Mouse (Mus musculus) limb, embryonic 10.5 days (tissue): ENCODE measurements around the gene Erc2. TPM values are rescaled to one million over a fixed set of nuclear protein-coding genes. Genes with fewer than 3 reads are reported as not detected.

Experiments
- DNase-seq: peaks from one replicate; pipeline ENCODE4 v3.0.0-alpha.2; 2017; ENCODE audit warnings: low spot score
- H3K27ac ChIP-seq: fragments of 300-500 bp; sonication (generic); 2 replicates; pipeline ENCODE4 v1.5.1; 2016; ENCODE audit warnings: mild to moderate bottlenecking
- H3K27me3 ChIP-seq: fragments of 300-500 bp; sonication (generic); 2 replicates; pipeline ENCODE4 v1.6.1; 2016; ENCODE audit warnings: low read depth, mild to moderate bottlenecking; ENCODE audit not compliant: poor library complexity, severe bottlenecking
- H3K36me3 ChIP-seq: fragments of 300-500 bp; sonication (generic); 2 replicates; pipeline ENCODE4 v1.6.1; 2016; ENCODE audit warnings: mild to moderate bottlenecking, moderate library complexity
- H3K4me1 ChIP-seq: fragments of 300-500 bp; sonication (generic); 2 replicates; pipeline ENCODE4 v1.6.1; 2016
- H3K4me3 ChIP-seq: fragments of 300-500 bp; sonication (generic); 2 replicates; pipeline ENCODE4 v1.5.1; 2016; ENCODE audit warnings: mild to moderate bottlenecking, moderate library complexity
- H3K9me3 ChIP-seq: fragments of 300-500 bp; sonication (generic); replicated peaks from 2 replicates; pipeline ENCODE4 v1.6.1; 2016; ENCODE audit warnings: mild to moderate bottlenecking
- WGBS: fragments of 180-500 bp; shearing (Covaris S2); methylation state at CpG from one replicate; pipeline ENCODE4 v1.1.7; 2016; 5-methylcytosine and 5-hydroxymethylcytosine counted together
- polyA plus RNA-seq: library from polyadenylated mRNA; unstranded; fragments of >200 nt; fragmentation: Nextera tagmentation; extraction: Ambion mirVana; gene quantifications from 2 replicates; pipeline ENCODE4 v1.2.1, GENCODE M21; 2016

The Erc2 gene
- polyA plus RNA-seq, 1 experiment from 2014 or later: 4.8 TPM

DNA sequence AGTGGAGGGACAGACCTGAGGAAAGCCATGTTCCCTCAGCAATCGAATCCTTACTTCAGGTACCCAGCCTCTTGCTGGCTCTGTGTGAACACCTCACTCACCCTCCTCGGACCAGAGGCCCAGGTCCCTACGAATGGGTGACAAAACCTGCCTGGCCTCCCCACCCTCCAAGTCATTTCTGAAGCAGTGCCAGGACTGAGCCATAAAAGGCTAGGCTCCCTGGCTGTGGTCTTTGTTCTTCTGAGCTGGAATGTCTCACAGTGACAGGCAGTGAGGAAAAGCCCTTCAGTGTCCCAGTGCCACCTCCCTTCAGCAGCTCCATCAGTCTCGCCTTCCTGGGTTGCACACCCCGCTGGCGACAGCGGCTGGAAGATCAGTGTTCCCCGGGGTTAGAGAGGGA is 794.8 kb downstream of the Erc2 start:
- DNase-seq: no peak
- Histone ChIP-seq H3K4me1 (peaks cover 70% of the 10 kb centered on the region), H3K27me3 (peaks cover 4% of the 10 kb centered on the region; the same call in 1 of the 2 replicates), H3K27ac (peak overlapping the region; percentile 69), H3K36me3 (no peaks in the 10 kb centered on the region), H3K9me3 (no peaks in the 10 kb centered on the region), H3K4me3 (no peak overlapping the region)
- WGBS: 12% methylated on average over 8 of the region's 8 CpGs

DNA sequence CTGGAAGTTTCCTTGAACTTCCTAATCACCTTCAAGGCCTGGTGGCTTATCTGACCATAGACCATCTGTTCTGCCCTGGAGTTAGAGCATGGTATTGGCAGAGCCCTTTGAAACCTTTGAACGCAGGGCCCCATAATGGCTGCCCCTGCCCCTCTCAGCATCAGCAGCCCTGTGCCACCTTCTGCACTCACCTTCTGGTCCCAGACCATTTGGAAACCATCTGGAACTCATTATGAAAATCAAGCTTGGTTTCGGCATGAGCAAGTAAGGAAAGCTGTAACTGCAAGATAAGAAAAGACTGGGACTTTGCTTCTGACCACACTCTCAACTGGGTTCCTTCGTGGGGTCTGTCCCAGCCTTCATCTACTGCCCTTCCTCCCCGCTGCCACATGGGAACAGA is 796.3 kb downstream of the Erc2 start:
- DNase-seq: no peak
- H3K36me3 ChIP-seq: no peaks in the 10 kb centered on the region
- H3K4me3 ChIP-seq: no peak overlapping the region
- H3K27me3 ChIP-seq: peaks cover 4% of the 10 kb centered on the region; the same call in 1 of the 2 replicates
- peaks cover 63% of the 10 kb centered on the region for H3K4me1 ChIP-seq
- H3K27ac ChIP-seq: peak overlapping the region; percentile 69
- WGBS: 29% methylated on average over 4 of the region's 4 CpGs
- no peaks in the 10 kb centered on the region for H3K9me3 ChIP-seq

DNA sequence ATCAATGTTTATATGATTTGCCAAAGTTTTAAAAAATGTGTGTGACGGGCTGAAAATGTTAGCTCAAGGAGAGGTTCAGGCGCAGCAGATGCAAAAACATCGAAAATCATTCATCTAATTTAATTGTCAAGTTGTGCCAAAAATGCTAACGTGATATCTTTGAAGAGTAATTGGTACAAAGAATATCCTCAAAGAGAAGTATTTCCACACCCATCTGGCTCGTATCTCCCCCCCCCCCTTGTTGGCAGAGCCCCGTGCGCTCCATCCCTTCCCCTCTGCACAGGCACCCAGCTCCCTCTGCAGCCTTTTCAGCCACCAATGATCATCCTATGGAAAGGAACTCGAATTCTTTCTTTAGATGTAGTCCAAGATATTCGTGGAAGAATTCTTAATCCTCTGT is 797.0 kb downstream of the Erc2 start:
- Histone ChIP-seq H3K4me1 (peaks cover 60% of the 10 kb centered on the region), H3K36me3 (no peaks in the 10 kb centered on the region), H3K4me3 (no peak overlapping the region), H3K27me3 (peaks cover 4% of the 10 kb centered on the region; the same call in 1 of the 2 replicates), H3K9me3 (no peaks in the 10 kb centered on the region), H3K27ac (peak overlapping the region; percentile 69; the same call in 1 of the 2 replicates)
- WGBS: 74% methylated on average over 9 of the region's 9 CpGs
- no peak for DNase-seq

DNA sequence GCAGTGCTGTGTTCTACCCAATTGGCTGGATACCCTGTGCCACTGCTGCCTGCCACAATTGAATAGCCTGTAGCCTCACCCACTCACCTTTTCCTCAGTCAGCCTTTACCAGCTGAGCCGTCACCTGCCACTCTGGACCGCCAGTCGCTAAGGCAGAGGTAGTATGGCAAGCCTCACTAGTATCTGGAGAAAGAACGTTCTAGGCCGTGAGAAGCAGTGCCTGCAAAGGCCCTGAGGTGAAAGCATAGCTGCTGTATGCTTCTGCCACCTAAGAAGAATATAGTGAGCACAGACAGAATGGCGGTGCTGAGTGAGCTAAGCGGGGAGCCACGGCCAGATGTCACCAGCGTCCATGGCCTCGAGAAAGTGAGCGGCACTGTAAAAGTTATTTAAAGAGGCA is 798.4 kb downstream of the Erc2 start:
- WGBS: 90% methylated on average over 11 of the region's 11 CpGs
- Histone ChIP-seq H3K4me1 (peaks cover 58% of the 10 kb centered on the region), H3K27me3 (no peaks in the 10 kb centered on the region; the same call in 1 of the 2 replicates), H3K9me3 (no peaks in the 10 kb centered on the region), H3K4me3 (no peak overlapping the region), H3K36me3 (no peaks in the 10 kb centered on the region), H3K27ac (no peak overlapping the region)
- DNase-seq: peak; percentile 27

DNA sequence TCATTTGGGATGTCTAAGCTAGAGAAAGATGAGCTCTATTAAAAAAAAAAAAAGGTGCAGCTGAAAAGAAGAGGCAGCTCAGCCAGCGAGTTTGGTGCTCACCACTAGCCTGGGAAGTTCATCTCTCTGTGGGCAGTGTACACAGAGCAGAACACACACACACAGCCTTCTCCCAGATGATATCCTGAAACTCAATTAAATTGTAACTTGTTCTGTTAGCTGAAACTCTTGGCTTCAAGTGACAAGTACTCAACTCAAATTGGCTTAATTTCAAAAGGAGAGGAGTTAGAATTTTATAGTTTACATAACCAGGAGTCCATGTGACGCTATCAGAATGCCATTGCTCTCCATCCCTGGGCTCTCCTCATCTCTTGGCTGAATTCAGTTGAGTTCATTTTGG is 804.4 kb downstream of the Erc2 start:
- Histone ChIP-seq H3K27me3 (no peaks in the 10 kb centered on the region), H3K36me3 (no peaks in the 10 kb centered on the region), H3K4me3 (no peak overlapping the region), H3K4me1 (peaks cover 17% of the 10 kb centered on the region), H3K27ac (no peak overlapping the region), H3K9me3 (no peaks in the 10 kb centered on the region)
- WGBS: 83% methylated on average over 2 of the region's 2 CpGs
- DNase-seq: no peak

DNA sequence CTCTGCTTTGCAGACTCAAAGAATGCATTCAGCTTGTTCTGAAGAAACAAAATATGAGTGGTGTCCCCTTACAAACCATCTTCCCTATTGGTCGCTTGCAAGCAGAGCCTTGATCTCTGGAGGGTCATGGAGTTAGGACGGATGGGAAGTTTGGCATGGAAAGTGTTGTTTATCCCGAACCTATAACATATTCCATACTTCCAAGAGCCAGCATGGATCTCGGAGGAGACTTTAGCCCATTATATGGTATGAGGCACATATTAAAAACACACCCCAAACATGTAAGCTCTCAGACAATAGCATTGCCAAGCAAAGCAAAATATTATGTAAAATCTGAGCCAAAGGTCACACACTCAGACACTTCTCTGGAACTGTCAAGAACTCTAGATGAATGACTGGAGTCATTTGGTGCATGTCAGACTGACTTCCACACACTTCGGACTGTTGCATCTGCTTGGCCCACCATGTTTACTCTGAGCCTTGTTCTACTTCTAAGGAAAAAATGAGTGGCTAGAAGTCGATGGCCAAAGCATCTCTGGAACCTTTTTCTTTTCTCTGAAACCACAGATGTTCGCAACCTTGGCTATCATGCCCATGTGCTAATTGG is 809.6 kb downstream of the Erc2 start:
- 88% methylated on average over 7 of the region's 7 CpGs for WGBS
- DNase-seq: no peak
- no peak overlapping the region for H3K27ac ChIP-seq
- no peaks in the 10 kb centered on the region for H3K9me3 ChIP-seq
- H3K27me3 ChIP-seq: no peaks in the 10 kb centered on the region
- peaks cover 19% of the 10 kb centered on the region for H3K4me1 ChIP-seq
- H3K4me3 ChIP-seq: no peak overlapping the region
- no peaks in the 10 kb centered on the region for H3K36me3 ChIP-seq

DNA sequence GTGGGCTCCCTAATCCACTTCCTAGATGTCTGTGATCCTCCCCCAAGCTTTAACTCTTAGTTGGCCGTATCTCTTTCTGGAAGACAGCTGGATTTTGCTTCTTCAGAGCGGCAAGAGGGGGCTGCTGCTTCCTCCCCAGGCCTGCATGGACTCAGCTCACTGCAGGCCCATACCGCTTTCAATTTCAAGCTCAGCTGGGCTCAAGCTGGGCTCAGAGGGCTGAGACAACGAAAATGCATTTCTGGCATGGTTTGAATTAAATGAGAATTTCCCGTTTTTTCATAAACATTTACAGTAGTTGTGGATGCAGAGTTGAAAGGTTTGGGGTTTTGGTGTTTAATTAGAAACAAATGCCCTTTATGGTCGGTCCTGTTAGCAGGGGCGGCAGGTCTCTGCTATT is 812.8 kb downstream of the Erc2 start:
- Histone ChIP-seq H3K9me3 (no peaks in the 10 kb centered on the region), H3K4me3 (no peak overlapping the region), H3K4me1 (peaks cover 45% of the 10 kb centered on the region), H3K27ac (peak overlapping the region; percentile 61; the same call in 1 of the 2 replicates), H3K27me3 (no peaks in the 10 kb centered on the region), H3K36me3 (no peaks in the 10 kb centered on the region)
- DNase-seq: no peak
- WGBS: 43% methylated on average over 7 of the region's 7 CpGs

DNA sequence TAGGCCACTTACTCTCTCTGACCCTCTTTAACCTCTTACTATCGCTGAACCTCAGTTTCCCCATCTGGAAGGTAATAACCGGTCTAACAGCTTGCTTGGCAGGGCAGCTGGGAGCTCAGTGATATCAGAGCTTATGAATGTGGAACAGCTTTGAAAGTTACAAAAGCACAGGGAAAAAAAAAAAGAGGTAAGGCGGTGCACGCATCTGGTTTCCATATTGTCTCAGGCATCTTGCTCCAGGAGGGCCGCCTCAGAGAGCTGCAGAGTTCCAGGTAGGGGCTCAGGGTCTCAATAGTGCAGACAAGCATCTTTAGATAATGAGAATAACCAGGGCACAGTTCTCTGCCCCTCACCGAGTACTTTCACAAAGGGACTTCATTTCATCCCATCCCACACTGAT is 816.9 kb downstream of the Erc2 start:
- Histone ChIP-seq H3K4me3 (no peak overlapping the region), H3K36me3 (no peaks in the 10 kb centered on the region), H3K9me3 (no peaks in the 10 kb centered on the region), H3K27me3 (0 out of 2 replicates have a peak, but pooled peaks cover 7% of the 10 kb centered on the region), H3K27ac (peak overlapping the region; percentile 69), H3K4me1 (peaks cover 81% of the 10 kb centered on the region)
- no peak for DNase-seq
- WGBS: 58% methylated on average over 6 of the region's 6 CpGs

DNA sequence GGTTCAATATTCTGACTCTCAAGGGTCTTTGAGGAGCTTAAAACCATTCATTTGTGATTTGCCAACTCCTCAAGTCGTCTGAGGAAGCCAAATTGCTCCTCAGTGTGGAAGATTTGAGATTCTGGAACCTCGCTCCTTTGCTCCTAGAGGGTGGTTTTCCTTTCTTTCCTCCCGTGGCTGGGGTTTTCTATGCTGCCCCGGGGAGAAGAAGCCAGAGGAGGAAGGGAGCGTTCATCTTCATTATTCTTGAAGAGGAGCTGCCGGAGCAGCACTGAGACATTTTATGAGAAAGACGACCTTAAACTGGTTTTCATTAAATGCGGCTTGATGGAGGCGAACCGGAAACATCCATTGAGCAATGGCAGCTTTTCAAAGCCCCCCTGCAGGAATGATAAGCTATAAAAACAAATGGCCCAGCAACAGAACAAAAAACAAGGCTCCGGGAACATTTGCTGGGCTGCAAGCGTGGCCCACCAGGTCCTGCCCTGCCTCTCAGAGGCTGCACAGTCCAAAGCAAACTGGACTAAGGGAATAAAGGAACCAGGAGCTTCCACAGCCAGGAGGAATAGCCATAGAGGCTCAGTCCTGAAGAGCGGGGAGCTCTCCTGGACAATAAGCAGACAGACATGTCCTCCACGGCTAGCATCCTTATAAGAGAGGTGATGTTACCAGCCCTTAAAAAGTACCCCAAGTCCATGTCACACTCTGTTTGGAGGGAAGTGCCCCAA is 819.2 kb downstream of the Erc2 start:
- H3K27me3 ChIP-seq: 0 out of 2 replicates have a peak, but pooled peaks cover 7% of the 10 kb centered on the region
- peak; percentile 48 for DNase-seq
- no peaks in the 10 kb centered on the region for H3K36me3 ChIP-seq
- no peak overlapping the region for H3K4me3 ChIP-seq
- peaks cover 64% of the 10 kb centered on the region for H3K4me1 ChIP-seq
- H3K9me3 ChIP-seq: no peaks in the 10 kb centered on the region
- 24% methylated on average over 14 of the region's 14 CpGs for WGBS
- peak overlapping the region; percentile 74 for H3K27ac ChIP-seq

DNA sequence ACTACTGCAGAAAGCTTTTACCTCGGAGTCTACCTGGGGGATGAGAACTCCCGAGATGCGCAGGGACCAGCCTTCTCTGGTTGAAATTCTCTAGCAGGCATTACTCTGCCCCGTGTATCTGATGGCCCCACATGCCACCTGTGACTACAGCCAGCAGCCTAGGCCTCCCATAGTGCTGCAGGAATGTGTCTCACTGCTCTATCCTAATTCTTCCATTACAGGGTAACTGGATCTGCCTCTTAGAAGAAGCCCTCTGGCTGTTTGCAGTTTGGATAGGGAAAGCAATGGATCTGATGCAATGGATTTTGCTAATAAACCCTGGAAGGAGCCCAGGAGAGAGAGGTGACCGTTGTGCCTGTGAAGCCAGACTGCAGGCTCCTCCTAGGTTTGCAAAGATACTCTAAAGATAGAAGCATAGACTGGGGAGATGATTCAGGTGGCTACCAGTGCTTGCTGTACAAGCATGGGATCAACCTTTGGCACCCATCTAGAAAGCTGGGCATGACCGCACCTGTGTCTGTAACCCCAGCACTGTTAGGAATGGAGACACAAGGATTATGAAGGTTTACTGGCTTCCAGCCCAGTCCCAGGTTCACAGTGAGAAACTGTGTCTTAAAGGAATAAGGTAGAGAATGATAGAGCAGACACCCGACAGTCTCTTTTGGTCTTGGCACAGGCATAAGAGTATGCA is 821.2 kb downstream of the Erc2 start:
- 0 out of 2 replicates have a peak, but pooled peaks cover 7% of the 10 kb centered on the region for H3K27me3 ChIP-seq
- WGBS: 80% methylated on average over 7 of the region's 7 CpGs

DNA sequence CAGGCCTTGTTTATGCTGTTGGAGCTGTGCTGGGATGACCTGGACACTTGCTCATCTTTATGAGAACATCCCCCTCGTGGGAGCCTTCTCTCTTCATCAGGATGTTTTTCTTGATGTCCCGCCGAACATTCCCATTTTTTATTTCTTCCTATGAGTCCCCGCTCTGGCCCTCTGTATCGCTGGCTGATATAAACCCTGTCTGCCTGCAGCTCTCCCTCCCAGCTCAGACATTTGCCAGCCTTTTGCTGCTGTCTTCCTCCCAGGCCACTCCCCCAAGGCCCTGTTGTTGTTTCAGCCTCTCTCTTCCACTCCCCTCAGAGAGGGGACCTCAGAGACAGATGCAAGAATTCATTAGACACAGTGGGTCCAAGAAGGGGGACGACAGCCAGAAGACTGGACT is 823.5 kb downstream of the Erc2 start:
- Histone ChIP-seq H3K27me3 (0 out of 2 replicates have a peak, but pooled peaks cover 7% of the 10 kb centered on the region), H3K36me3 (no peaks in the 10 kb centered on the region), H3K4me3 (no peak overlapping the region), H3K9me3 (no peaks in the 10 kb centered on the region), H3K4me1 (peaks cover 43% of the 10 kb centered on the region), H3K27ac (no peak overlapping the region)
- WGBS: 70% methylated on average over 6 of the region's 6 CpGs
- no peak for DNase-seq

More for the DNA sequence above, 821.2 kb downstream of the Erc2 start:
- Histone ChIP-seq H3K27ac (peak overlapping the region; percentile 57; the same call in 1 of the 2 replicates), H3K9me3 (no peaks in the 10 kb centered on the region), H3K4me1 (peaks cover 54% of the 10 kb centered on the region), H3K4me3 (no peak overlapping the region), H3K36me3 (no peaks in the 10 kb centered on the region)
- DNase-seq: no peak

DNA sequence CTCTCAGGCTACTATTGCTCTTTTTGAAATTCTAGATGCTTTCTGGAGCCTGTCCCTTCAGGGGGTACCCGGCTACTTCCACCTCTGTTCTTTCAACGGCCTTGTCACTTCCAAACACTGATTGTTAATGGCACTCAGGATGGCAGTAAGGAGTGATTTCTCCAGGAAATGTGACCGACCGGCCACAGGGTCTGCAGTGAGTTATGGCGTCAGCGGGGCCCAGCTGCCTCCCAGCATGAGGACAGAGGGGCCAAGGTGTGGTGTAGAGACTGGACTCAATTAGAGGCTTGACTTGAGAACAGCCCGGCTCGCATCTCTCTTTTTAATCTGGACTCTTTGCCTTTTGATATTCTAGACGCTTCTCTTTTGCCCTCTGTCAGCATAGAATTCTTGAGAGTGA is 829.5 kb downstream of the Erc2 start:
- DNase-seq: peak; percentile 74
- H3K4me1 ChIP-seq: peaks cover 52% of the 10 kb centered on the region
- 0 out of 2 replicates have a peak, but pooled peaks cover 21% of the 10 kb centered on the region for H3K27me3 ChIP-seq
- no peaks in the 10 kb centered on the region for H3K9me3 ChIP-seq
- no peaks in the 10 kb centered on the region for H3K36me3 ChIP-seq
- H3K27ac ChIP-seq: peak overlapping the region; percentile 67
- 15% methylated on average over 9 of the region's 9 CpGs for WGBS
- no peak overlapping the region for H3K4me3 ChIP-seq
